Mouse (Mus musculus) thymus, postnatal 0 days (tissue): ENCODE results near the gene Gstm7. TPM values are rescaled to one million over a fixed set of nuclear protein-coding genes. Genes with fewer than 3 reads are reported as not detected.
"Not testable (repeated sequence)": the region's sequence is repeated elsewhere in the genome, so short reads cannot be mapped to it uniquely, and the experiment has no call there.

ENCODE experiments used
- DNase-seq: peaks from one replicate; pipeline ENCODE4 v3.0.0-alpha.2; 2015; ENCODE audit warnings: low spot score
- polyA plus RNA-seq: library from polyadenylated mRNA; unstranded; fragments of >200 nt; fragmentation: Nextera tagmentation; extraction: Ambion mirVana; gene quantifications from 2 replicates; pipeline ENCODE4 v1.2.1, GENCODE M21; 2015

Gene Gstm7
- polyA plus RNA-seq = 1.5 and 2.1 TPM in 2 replicates

GRCm38 (mm10) chr3:107931670-107932069 is at the start of gene Gstm7:
Gene Gstm7, minus strand, starts transcription at chr3:107931817.
- peak; percentile 71 for DNase-seq

GRCm38 (mm10) chr3:107981261-107981660 is 49.6 kb upstream of the Gstm7 start:
- DNase-seq = no peak

GRCm38 (mm10) chr3:107977691-107978090 is 46.1 kb upstream of the Gstm7 start:
- no peak for DNase-seq

- no peak for DNase-seq
Measured at GRCm38 (mm10) chr3:107974237-107974636, 42.6 kb upstream of the Gstm7 start.

GRCm38 (mm10) chr3:107972070-107972469 is 40.5 kb upstream of the Gstm7 start:
- no peak for DNase-seq

- not testable (repeated sequence) for DNase-seq
Measured at GRCm38 (mm10) chr3:107971101-107971500, 39.5 kb upstream of the Gstm7 start.

- no peak for DNase-seq
Measured at GRCm38 (mm10) chr3:107968724-107969395, 37.2 kb upstream of the Gstm7 start, which contains the start of gene Gstm3. Gene Gstm3, minus strand, starts transcription at chr3:107969283.

- DNase-seq = no peak
Measured at GRCm38 (mm10) chr3:107966631-107967030, 35.0 kb upstream of the Gstm7 start.

GRCm38 (mm10) chr3:107965592-107965991 is 34.0 kb upstream of the Gstm7 start:
- DNase-seq = no peak

- no peak for DNase-seq
Measured at GRCm38 (mm10) chr3:107964656-107965308, 33.2 kb upstream of the Gstm7 start.

- DNase-seq = no peak
Measured at GRCm38 (mm10) chr3:107964026-107964425, 32.4 kb upstream of the Gstm7 start.

- not testable (repeated sequence) for DNase-seq
Measured at GRCm38 (mm10) chr3:107955260-107955659, 23.6 kb upstream of the Gstm7 start.

GRCm38 (mm10) chr3:107953906-107954305 is 22.3 kb upstream of the Gstm7 start:
- DNase-seq = no peak

GRCm38 (mm10) chr3:107953328-107953755 is 21.7 kb upstream of the Gstm7 start:
- peak; percentile 26 for DNase-seq

- no peak for DNase-seq
Measured at GRCm38 (mm10) chr3:107950531-107950930, 18.9 kb upstream of the Gstm7 start.

- not testable (repeated sequence) for DNase-seq
Measured at GRCm38 (mm10) chr3:107949461-107949860, 17.8 kb upstream of the Gstm7 start.

GRCm38 (mm10) chr3:107945729-107946128 is 14.1 kb upstream of the Gstm7 start:
- DNase-seq = peak; percentile 9

GRCm38 (mm10) chr3:107943239-107943990 is 11.8 kb upstream of the Gstm7 start, which contains the start of gene Gstm6:
Gene Gstm6, minus strand, starts transcription at chr3:107943749.
- no peak for DNase-seq

GRCm38 (mm10) chr3:107941261-107941660 is 9.6 kb upstream of the Gstm7 start:
- DNase-seq = no peak

- no peak for DNase-seq
Measured at GRCm38 (mm10) chr3:107940524-107940923, 8.9 kb upstream of the Gstm7 start.

GRCm38 (mm10) chr3:107939830-107940229 is 8.2 kb upstream of the Gstm7 start:
- no peak for DNase-seq

GRCm38 (mm10) chr3:107939403-107939802 is 7.8 kb upstream of the Gstm7 start:
- DNase-seq = peak; percentile 47
